Mouse (Mus musculus): ENCODE results near the gene Maml2. TPM values are rescaled to one million over a fixed set of nuclear protein-coding genes. Genes with fewer than 3 reads are reported as not detected.

The Maml2 gene
- polyA plus RNA-seq, 1 experiment from 2014 or later, result 3.1 TPM

DNA sequence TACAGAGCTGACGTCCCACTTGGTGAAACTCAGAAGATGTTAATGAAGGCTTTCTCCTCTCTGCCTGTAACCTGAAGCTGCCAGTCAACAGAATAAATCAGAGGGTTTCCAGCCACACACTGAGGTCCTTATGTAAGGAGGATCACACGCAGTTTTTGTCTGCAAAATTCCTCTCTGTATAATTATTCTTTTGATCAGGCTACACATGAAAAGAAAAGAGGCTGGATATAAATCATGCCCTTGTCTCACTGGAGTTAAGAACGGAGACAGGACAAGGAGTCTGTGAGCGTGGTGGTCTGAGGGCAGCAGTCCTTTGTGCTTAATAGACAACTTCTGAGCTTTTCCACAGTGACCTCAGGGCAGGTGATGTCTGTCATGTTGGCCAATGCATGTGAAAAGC lies 181.5 kb downstream of the Maml2 start:
- WGBS, result 49% methylated on average over 4 of the region's 4 CpGs
- Histone ChIP-seq H3K4me1 (replicated peaks; ENCODE audit: control insufficient read depth, insufficient read depth, low read length) (no peaks in the 10 kb centered on the region), H3K27ac (ENCODE audit: low read depth, low read length) (no peak overlapping the region), H3K4me3 (ENCODE audit: low read depth, low read length) (no peak overlapping the region), H3K9me3 (ENCODE audit: control insufficient read depth) (no peaks in the 10 kb centered on the region), H3K9ac (ENCODE audit: low read depth, low read length) (no peak overlapping the region), H3K36me3 (ENCODE audit: control insufficient read depth, insufficient read depth) (no peaks in the 10 kb centered on the region), H3K27me3 (replicated peaks; ENCODE audit: control insufficient read depth, insufficient read depth, low read length) (no peaks in the 10 kb centered on the region), H3K4me2 (replicated peaks; ENCODE audit: low read depth) (no peak overlapping the region)
- ATAC-seq, result no peak
- no peak for TF ChIP-seq CTCF (IDR thresholded peaks at IDR 0.05; ENCODE audit: low read depth)

DNA sequence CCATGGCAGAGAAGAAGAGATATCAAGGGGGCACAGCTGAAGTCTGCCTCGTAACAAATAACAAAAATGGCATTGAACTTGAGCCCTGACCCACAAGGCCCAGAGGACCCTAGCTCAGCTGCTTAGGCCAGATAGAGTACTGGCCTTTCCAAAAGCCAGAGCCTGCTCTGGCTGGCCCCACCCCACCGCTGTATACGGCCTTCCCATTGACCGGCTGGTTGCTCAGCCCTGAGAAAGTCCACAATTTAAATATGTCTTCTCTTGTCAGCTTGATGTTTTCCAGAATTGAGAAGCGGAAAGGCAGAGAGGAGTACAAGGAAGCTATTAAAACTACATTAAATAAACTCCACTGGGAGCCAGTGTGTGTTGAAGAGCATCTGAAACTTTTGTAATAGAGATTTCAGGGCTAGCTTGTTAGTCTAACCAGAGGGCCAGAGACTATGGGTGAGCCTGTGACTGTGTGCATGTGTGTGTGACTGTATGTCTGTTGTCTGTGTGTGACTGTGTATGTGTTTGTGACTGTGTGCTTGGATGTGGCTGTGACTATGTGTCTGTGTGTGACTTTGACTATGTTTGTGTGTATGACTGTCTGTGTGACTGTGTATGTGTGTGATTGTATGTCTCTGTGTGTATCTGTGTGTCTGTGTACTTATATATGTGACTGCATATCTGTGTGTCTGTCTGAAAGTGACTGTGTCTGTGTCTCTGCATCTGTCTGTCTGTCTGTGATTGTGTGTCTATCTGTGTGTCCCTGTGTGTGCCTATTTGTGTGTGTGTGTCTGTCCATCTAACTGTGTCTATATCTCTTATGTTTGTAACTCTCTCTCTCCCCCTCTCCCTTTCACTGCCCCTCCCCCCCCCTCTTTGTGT lies 185.7 kb downstream of the Maml2 start:
- no peak overlapping the region for H3K27ac ChIP-seq (ENCODE audit: low read depth, low read length)
- H3K9ac ChIP-seq (ENCODE audit: low read depth, low read length), result no peak overlapping the region
- H3K4me1 ChIP-seq (replicated peaks; ENCODE audit: control insufficient read depth, insufficient read depth, low read length), result no peaks in the 10 kb centered on the region
- WGBS, result 52% methylated on average over 5 of the region's 5 CpGs
- no peaks in the 10 kb centered on the region for H3K36me3 ChIP-seq (ENCODE audit: control insufficient read depth, insufficient read depth)
- no peaks in the 10 kb centered on the region for H3K27me3 ChIP-seq (replicated peaks; ENCODE audit: control insufficient read depth, insufficient read depth, low read length)
- TF ChIP-seq CTCF (IDR thresholded peaks at IDR 0.05; ENCODE audit: low read depth), result no peak
- no peaks in the 10 kb centered on the region for H3K9me3 ChIP-seq (ENCODE audit: control insufficient read depth)
- no peak overlapping the region for H3K4me3 ChIP-seq (ENCODE audit: low read depth, low read length)
- H3K4me2 ChIP-seq (replicated peaks; ENCODE audit: low read depth), result no peak overlapping the region
- ATAC-seq, result no peak

DNA sequence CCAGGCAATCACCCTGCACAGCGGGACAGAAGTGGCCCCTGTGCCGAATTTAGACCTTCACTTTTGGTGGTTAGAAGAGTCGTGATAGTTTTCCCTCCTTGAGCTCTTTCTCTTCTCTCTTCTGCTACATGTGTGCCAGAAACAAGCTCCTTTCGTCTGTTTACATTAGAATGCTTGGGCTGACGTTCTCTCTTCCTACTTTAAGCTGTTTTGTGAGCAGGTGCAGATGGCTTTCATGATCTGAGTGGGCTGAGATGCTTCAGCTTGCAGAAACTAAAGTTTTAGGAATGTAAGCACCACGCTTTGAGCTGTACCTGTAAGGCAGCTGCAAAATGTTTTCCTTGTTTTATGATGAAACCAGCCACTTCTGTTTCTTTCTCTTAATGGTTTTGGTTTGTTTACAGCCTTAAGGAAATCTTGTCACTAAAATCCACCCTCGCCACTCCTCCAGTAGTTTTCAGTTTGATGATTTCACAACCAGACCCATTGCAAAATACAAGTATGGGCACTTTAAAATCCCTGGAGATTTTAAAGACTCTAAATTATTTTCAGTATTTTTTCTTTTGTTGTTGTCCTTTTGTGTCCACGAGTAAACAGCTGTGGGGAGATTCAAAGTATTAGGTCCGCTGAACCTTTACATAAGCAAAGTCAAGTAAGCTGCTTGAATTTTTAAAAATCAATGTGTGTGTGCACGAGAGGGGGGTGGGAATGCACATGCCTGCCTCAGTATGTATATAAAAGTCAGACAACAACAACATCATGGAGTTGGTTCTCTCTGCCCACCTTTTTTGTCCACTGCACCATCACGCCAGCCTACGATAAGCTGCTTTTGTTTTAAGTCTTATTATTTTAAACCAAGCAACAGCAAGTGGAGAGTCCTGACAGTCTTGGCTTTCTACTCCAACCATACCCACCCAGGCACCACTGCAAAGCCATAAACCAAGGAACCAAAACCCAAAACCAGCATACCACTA lies 186.8 kb downstream of the Maml2 start:
- no peaks in the 10 kb centered on the region for H3K4me1 ChIP-seq (replicated peaks; ENCODE audit: control insufficient read depth, insufficient read depth, low read length)
- H3K9ac ChIP-seq (ENCODE audit: low read depth, low read length), result no peak overlapping the region
- no peak overlapping the region for H3K4me3 ChIP-seq (ENCODE audit: low read depth, low read length)
- no peaks in the 10 kb centered on the region for H3K36me3 ChIP-seq (ENCODE audit: control insufficient read depth, insufficient read depth)
- 51% methylated on average over 12 of the region's 12 CpGs for WGBS
- no peaks in the 10 kb centered on the region for H3K27me3 ChIP-seq (replicated peaks; ENCODE audit: control insufficient read depth, insufficient read depth, low read length)
- no peak overlapping the region for H3K27ac ChIP-seq (ENCODE audit: low read depth, low read length)
- no peak for ATAC-seq
- no peak overlapping the region for H3K4me2 ChIP-seq (replicated peaks; ENCODE audit: low read depth)
- TF ChIP-seq CTCF (IDR thresholded peaks at IDR 0.05; ENCODE audit: low read depth), result no peak
- no peaks in the 10 kb centered on the region for H3K9me3 ChIP-seq (ENCODE audit: control insufficient read depth)

DNA sequence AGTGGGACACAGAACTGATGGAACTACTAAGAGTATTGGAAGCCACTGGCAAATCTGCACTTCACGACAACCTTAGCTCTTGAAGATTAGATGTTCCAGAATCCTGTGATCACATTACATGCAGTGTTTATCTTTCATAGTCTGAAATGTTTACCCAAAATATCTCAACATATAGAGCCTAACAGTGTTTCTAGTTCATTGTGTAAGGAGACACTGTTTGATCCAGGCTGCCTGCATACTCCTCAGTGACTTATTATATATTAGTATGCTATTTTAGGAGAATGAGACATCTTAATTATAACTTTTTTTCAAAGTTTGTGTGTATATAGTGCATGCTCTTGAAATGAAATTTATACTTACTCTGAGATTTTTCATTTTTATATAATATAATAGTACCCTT lies 188.2 kb downstream of the Maml2 start:
- Histone ChIP-seq H3K4me2 (replicated peaks; ENCODE audit: low read depth) (no peak overlapping the region), H3K27ac (ENCODE audit: low read depth, low read length) (no peak overlapping the region), H3K4me1 (replicated peaks; ENCODE audit: control insufficient read depth, insufficient read depth, low read length) (no peaks in the 10 kb centered on the region), H3K9ac (ENCODE audit: low read depth, low read length) (no peak overlapping the region), H3K4me3 (ENCODE audit: low read depth, low read length) (no peak overlapping the region), H3K9me3 (ENCODE audit: control insufficient read depth) (no peaks in the 10 kb centered on the region), H3K27me3 (replicated peaks; ENCODE audit: control insufficient read depth, insufficient read depth, low read length) (no peaks in the 10 kb centered on the region), H3K36me3 (ENCODE audit: control insufficient read depth, insufficient read depth) (no peaks in the 10 kb centered on the region)
- 60% methylated on average over 1 of the region's 1 CpGs for WGBS
- TF ChIP-seq CTCF (IDR thresholded peaks at IDR 0.05; ENCODE audit: low read depth), result no peak
- no peak for ATAC-seq

DNA sequence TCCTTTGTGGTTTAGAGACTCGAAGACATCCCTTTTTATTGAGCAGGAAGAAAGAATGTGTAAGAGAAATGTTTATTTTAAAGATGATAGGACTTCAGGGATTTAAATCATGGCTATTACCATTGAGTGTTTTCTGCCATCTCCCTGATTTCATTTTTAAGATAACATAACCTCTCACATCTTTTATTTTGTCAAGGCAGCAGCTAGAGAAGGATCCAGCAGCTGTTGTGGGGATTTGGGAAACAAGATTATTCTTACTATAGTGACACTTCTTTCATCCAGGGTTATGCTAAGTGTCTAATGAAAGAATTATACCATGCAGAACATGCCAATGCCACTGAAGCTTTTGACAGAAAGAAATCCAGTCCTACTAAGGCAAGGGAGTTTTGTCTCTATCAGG lies 193.3 kb downstream of the Maml2 start:
- ATAC-seq, result no peak

More for the DNA sequence above, 193.3 kb downstream of the Maml2 start:
- 33% methylated on average over 1 of the region's 1 CpGs for WGBS
- Histone ChIP-seq H3K27ac (ENCODE audit: low read depth, low read length) (no peak overlapping the region), H3K4me2 (replicated peaks; ENCODE audit: low read depth) (no peak overlapping the region), H3K4me3 (ENCODE audit: low read depth, low read length) (no peak overlapping the region), H3K36me3 (ENCODE audit: control insufficient read depth, insufficient read depth) (no peaks in the 10 kb centered on the region), H3K9ac (ENCODE audit: low read depth, low read length) (no peak overlapping the region), H3K4me1 (replicated peaks; ENCODE audit: control insufficient read depth, insufficient read depth, low read length) (no peaks in the 10 kb centered on the region), H3K27me3 (replicated peaks; ENCODE audit: control insufficient read depth, insufficient read depth, low read length) (no peaks in the 10 kb centered on the region), H3K9me3 (ENCODE audit: control insufficient read depth) (no peaks in the 10 kb centered on the region)
- no peak for TF ChIP-seq CTCF (IDR thresholded peaks at IDR 0.05; ENCODE audit: low read depth)

Data from intestine, postnatal 0 days (tissue).